In genomic region chr17:86618431-86618861, GRCm38 (mm10) we compare ENCODE assay signal across 8 mouse cellular contexts.
A peak's percentile ranks its signal among the peaks of the same experiment; 100 is the strongest.
DNase-seq lines count a peak whose midpoint lies in the region; ATAC-seq and TF ChIP-seq lines count a peak whose summit lies in the region.
"Had no signal": no experiment of that assay in that cellular context is flagged by ENCODE, and none has a peak within 500 bp of the region (broad histone marks: within the 10 kb centered on the region; RNA-seq: fewer than 3 reads in every experiment).

No protein-coding gene starts in this region.

- 80% methylated on average over 4 of the region's 4 CpGs for WGBS in midbrain, embryonic 11.5 days
- 75% methylated on average over 4 of the region's 4 CpGs for WGBS in midbrain, embryonic 10.5 days
- 10% methylated on average over 4 of the region's 4 CpGs for WGBS in heart, adult 2 months
- WGBS in stomach, postnatal 0 days: 52% methylated on average over 4 of the region's 4 CpGs
- WGBS in midbrain, embryonic 16.5 days: 80% methylated on average over 4 of the region's 4 CpGs

- TF ChIP-seq EP300 in heart, adult 2 months (IDR thresholded peaks at IDR 0.05; ENCODE audit: insufficient read depth, low read depth, low read length): 0 out of 2 replicates have a peak, but pooled peaks have one; percentile 49
- TF ChIP-seq EP300 in stomach, postnatal 0 days (optimal IDR thresholded peaks at IDR 0.05): no peak

- H3K27me3 ChIP-seq in midbrain, embryonic 11.5 days (ENCODE audit: control insufficient read depth, insufficient read depth, low read length): no peaks in the 10 kb centered on the region
- H3K27me3 ChIP-seq in midbrain, embryonic 10.5 days (ENCODE audit: low read depth, poor library complexity, severe bottlenecking): no peaks in the 10 kb centered on the region
- no peaks in the 10 kb centered on the region for H3K27me3 ChIP-seq in heart, adult 2 months (ENCODE audit: control insufficient read depth, insufficient read depth, low read length)
- H3K27me3 ChIP-seq in stomach, postnatal 0 days (ENCODE audit: control insufficient read depth, insufficient read depth, low read length): no peaks in the 10 kb centered on the region
- H3K27me3 ChIP-seq in midbrain, embryonic 16.5 days (ENCODE audit: control insufficient read depth, insufficient read depth, low read depth, low read length): no peaks in the 10 kb centered on the region
- H3K27me3 ChIP-seq: Patski had no signal

- DNase-seq in midbrain, embryonic 11.5 days (ENCODE audit: low spot score, missing footprints): peak; percentile 73
- no peak for DNase-seq in midbrain, embryonic 10.5 days (ENCODE audit: low spot score)
- DNase-seq in heart, adult 2 months: peak; percentile 55 to 59
- peak; percentile 53 for DNase-seq in kidney, adult 18-20 months
- DNase-seq in stomach, postnatal 0 days (ENCODE audit: low spot score): no peak
- no peak for DNase-seq in right cerebral cortex, postnatal 14 days

- no peaks in the 10 kb centered on the region for H3K9me3 ChIP-seq in midbrain, embryonic 11.5 days (ENCODE audit: control insufficient read depth, low read length)
- H3K9me3 ChIP-seq in midbrain, embryonic 10.5 days (replicated peaks): no peaks in the 10 kb centered on the region
- H3K9me3 ChIP-seq in stomach, postnatal 0 days (ENCODE audit: control insufficient read depth, low read length): no peaks in the 10 kb centered on the region
- H3K9me3 ChIP-seq in midbrain, embryonic 16.5 days (replicated peaks; ENCODE audit: control insufficient read depth, low read length, poor library complexity, severe bottlenecking): no peaks in the 10 kb centered on the region

- no peak for TF ChIP-seq CTCF in heart, adult 2 months (IDR thresholded peaks at IDR 0.05)
- no peak for TF ChIP-seq CTCF in stomach, postnatal 0 days (IDR thresholded peaks at IDR 0.05; ENCODE audit: low read depth)

- no peak for ATAC-seq in midbrain, embryonic 11.5 days (ENCODE audit: low FRiP score)
- ATAC-seq in stomach, postnatal 0 days (ENCODE audit: low FRiP score, low TSS enrichment): no peak
- ATAC-seq in midbrain, embryonic 16.5 days: no peak
- ATAC-seq: Patski had no signal

- no peak overlapping the region for H3K4me2 ChIP-seq in midbrain, embryonic 11.5 days
- no peak overlapping the region for H3K4me2 ChIP-seq in stomach, postnatal 0 days (replicated peaks; ENCODE audit: low read depth)
- H3K4me2 ChIP-seq in midbrain, embryonic 16.5 days (ENCODE audit: low read length): no peak overlapping the region

- no peak for TF ChIP-seq POLR2A in heart, adult 2 months (IDR thresholded peaks at IDR 0.05; ENCODE audit: insufficient read depth, low read depth, low read length)

- intact Hi-C loops in heart, adult 2 months (cut with DNase I): loop anchor here (5.0 kb wide), 1 partner anchor 81 kb away; no protein-coding TSS in a partner anchor

- H3K27ac ChIP-seq in midbrain, embryonic 11.5 days (ENCODE audit: low read depth, low read length): no peak overlapping the region
- no peak overlapping the region for H3K27ac ChIP-seq in midbrain, embryonic 10.5 days (replicated peaks)
- peak overlapping the region; percentile 73 for H3K27ac ChIP-seq in heart, adult 2 months
- H3K27ac ChIP-seq in stomach, postnatal 0 days (replicated peaks): peak overlapping the region; percentile 40; the same call in 1 of the 2 replicates
- no peak overlapping the region for H3K27ac ChIP-seq in midbrain, embryonic 16.5 days (ENCODE audit: low read length)

- H3K36me3 ChIP-seq in midbrain, embryonic 11.5 days (ENCODE audit: control insufficient read depth, insufficient read depth, low read length): no peaks in the 10 kb centered on the region
- no peaks in the 10 kb centered on the region for H3K36me3 ChIP-seq in midbrain, embryonic 10.5 days
- no peaks in the 10 kb centered on the region for H3K36me3 ChIP-seq in heart, adult 2 months (ENCODE audit: control insufficient read depth, insufficient read depth, low read length)
- no peaks in the 10 kb centered on the region for H3K36me3 ChIP-seq in stomach, postnatal 0 days (ENCODE audit: control insufficient read depth, insufficient read depth, low read length)
- no peaks in the 10 kb centered on the region for H3K36me3 ChIP-seq in midbrain, embryonic 16.5 days (ENCODE audit: control insufficient read depth, insufficient read depth, low read length)

- no peak overlapping the region for H3K4me3 ChIP-seq in midbrain, embryonic 11.5 days (ENCODE audit: low read depth, low read length)
- H3K4me3 ChIP-seq in midbrain, embryonic 10.5 days: no peak overlapping the region
- no peak overlapping the region for H3K4me3 ChIP-seq in heart, adult 2 months
- no peak overlapping the region for H3K4me3 ChIP-seq in stomach, postnatal 0 days (ENCODE audit: low read depth, low read length)
- no peak overlapping the region for H3K4me3 ChIP-seq in midbrain, embryonic 16.5 days (ENCODE audit: low read depth, low read length)

- no peaks in the 10 kb centered on the region for H3K79me2 ChIP-seq in heart, adult 2 months (replicated peaks; ENCODE audit: control insufficient read depth, insufficient read depth, low read length)

- H3K4me1 ChIP-seq in midbrain, embryonic 11.5 days (ENCODE audit: control insufficient read depth, insufficient read depth, low read length): no peaks in the 10 kb centered on the region
- H3K4me1 ChIP-seq in midbrain, embryonic 10.5 days: peaks cover 18% of the 10 kb centered on the region
- peaks cover 23% of the 10 kb centered on the region for H3K4me1 ChIP-seq in heart, adult 2 months (ENCODE audit: control insufficient read depth, insufficient read depth, low read length)
- H3K4me1 ChIP-seq in stomach, postnatal 0 days (replicated peaks; ENCODE audit: control insufficient read depth, insufficient read depth): no peaks in the 10 kb centered on the region
- no peaks in the 10 kb centered on the region for H3K4me1 ChIP-seq in midbrain, embryonic 16.5 days (ENCODE audit: control insufficient read depth, insufficient read depth, low read length)

- H3K9ac ChIP-seq in midbrain, embryonic 11.5 days (ENCODE audit: low read length): no peak overlapping the region
- H3K9ac ChIP-seq in heart, adult 2 months (ENCODE audit: low read depth, low read length): peak overlapping the region; percentile 15
- no peak overlapping the region for H3K9ac ChIP-seq in stomach, postnatal 0 days (ENCODE audit: low read length)
- H3K9ac ChIP-seq in midbrain, embryonic 16.5 days (ENCODE audit: low read depth, low read length): no peak overlapping the region

Comparison
In these comparisons a context has a peak if more than half of its experiments do, and no peak if none do; other contexts are left out.
1. DNase-seq: peak in midbrain, embryonic 11.5 days (single experiment), heart, adult 2 months (2 of 2) and kidney, adult 18-20 months (single experiment); none in midbrain, embryonic 10.5 days (single experiment), stomach, postnatal 0 days (single experiment) and right cerebral cortex, postnatal 14 days (single experiment).
2. H3K27ac ChIP-seq: peak in heart, adult 2 months (single experiment) and stomach, postnatal 0 days (single experiment); none in midbrain, embryonic 11.5 days (single experiment), midbrain, embryonic 10.5 days (single experiment) and midbrain, embryonic 16.5 days (single experiment).